Mouse (Mus musculus): Measurements from ENCODE around the gene Ccdc42. TPM values are rescaled to one million over a fixed set of nuclear protein-coding genes. Genes with fewer than 3 reads are reported as not detected.

Gene Ccdc42
- total RNA-seq, 2 experiments from 2014 or later = 0.18 TPM; not detected in 1

GRCm38 (mm10) chr11:68580566-68580965 lies 6.3 kb upstream of the Ccdc42 start:
- intact Hi-C loops (cut with DNase I; ENCODE audit: low total_unique reads) = no loop called here

DNA sequence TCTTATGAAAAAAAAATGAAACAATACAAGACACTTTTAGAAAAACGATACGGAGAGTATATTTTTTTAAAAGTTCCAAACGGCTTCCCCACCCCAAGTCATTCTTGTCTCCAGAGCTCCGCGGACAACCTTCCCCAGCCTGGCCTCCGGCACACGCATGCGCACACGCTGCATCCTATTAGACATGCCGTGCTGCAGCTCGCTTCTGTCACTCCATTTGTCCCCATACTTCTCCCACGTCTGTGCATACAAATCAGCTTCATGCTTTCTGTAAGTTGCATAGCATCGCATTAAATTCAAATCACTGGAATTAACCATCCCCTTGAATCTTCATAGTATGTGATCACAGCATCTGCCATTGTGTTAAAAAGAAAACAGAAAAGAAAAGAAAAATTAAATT lies 3.6 kb upstream of the Ccdc42 start:
- intact Hi-C loops (cut with DNase I; ENCODE audit: low total_unique reads) = no loop called here
- DNase-seq = no peak

More at GRCm38 (mm10) chr11:68580566-68580965, 6.3 kb upstream of the Ccdc42 start:
- no peak for DNase-seq

GRCm38 (mm10) chr11:68583906-68584480 lies 2.8 kb upstream of the Ccdc42 start:
- intact Hi-C loops (cut with DNase I; ENCODE audit: low total_unique reads) = no loop called here
- no peak for DNase-seq

DNA sequence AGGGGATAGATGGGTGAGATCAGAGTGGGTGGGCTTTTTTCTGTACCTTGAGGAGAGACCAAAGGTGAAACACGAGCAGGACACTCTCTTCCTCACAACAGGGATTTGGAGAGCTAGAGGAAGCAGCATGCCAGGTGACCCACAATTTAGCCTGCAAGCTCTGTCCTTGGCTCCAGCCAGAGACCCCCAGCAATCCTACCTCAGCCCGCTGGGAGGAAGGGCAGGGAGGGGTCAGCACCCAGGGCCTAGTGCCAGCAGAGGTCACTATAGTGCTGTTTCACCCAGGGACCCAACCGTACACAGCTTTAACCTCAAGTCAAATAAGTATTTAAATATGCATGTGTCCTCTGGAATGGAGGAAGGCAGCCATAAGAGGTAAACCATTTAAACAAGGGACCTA lies 931 bp upstream of the Ccdc42 start:
- no peak for DNase-seq
- intact Hi-C loops (cut with DNase I; ENCODE audit: low total_unique reads) = no loop called here

DNA sequence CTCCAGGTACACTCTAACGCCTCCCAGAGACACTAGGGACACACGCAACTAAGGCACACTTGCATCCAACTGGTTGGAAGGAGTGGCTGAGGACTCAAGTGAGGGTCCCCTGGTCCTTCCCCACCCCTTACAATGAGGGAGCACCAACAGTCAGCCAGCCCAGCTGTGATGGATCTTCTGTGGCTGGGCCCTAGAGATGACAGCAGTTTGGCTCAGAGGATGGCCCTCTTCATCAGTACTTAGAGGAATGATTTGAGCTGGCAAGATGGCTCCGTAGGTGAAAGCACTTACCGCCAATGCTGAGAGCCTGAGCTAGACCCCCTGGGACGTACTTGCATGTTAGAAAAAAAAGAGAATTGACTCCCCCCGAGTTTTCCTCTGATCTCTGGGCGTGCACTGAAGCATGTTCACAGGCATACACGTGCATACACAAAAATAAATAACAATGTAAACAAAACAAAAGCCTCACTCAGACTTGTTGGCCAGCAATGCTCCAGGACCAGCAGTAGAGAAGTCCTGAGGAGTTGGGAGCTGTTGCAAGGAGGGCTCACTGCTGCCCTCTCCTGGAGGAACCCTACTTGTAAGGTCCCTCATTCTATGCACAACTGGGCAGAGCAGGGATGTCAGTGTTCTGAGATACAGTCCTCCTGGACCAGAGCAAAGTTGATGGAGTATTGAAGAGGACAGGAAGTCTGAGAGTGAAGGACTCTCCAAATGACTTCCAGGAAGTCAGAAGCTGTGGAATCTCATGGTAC lies 2.4 kb downstream of the Ccdc42 start:
- intact Hi-C loops (cut with DNase I; ENCODE audit: low total_unique reads) = no loop called here
- DNase-seq = peak; percentile 84

DNA sequence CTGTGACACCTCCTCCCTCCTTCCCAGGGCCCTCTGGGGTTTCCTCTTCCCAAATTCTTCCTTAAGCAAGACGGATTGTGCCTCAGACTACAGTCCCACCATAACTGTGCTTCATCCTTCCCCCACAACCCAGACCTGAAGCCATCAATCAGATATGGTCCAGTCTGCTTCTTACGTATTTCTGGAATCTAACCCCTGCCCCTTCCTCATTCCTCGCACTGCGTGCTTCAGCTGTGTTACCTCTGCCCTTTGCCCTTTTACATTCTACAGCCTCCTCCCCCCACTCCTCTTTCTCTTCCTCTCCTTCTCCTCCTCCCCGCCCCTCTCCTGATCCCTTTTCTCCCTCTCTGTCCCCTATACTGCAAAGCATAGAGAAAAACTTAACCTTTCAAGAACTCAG lies 4.9 kb downstream of the Ccdc42 start:
- intact Hi-C loops (cut with DNase I; ENCODE audit: low total_unique reads) = no loop called here
- no peak for DNase-seq

DNA sequence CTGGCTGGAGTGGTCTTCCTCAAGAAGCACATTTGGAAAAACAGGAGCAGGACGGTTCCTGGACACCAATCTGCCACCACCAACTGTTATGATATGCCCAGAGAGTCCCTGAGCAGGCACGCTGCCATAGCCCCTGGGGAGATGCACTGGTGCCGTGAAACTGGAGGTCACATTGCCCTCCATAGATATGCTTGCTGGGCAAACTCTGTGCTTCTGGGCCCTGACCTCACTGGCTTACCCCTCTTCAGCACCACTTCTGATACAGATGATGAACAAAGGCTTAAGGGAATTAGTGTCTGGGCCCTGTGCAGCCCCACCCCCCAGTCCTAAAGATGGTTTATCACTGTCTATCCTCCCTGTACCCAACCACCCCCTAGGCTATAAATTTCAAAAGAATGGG lies 6.4 kb downstream of the Ccdc42 start:
- intact Hi-C loops (cut with DNase I; ENCODE audit: low total_unique reads) = no loop called here
- DNase-seq = no peak

DNA sequence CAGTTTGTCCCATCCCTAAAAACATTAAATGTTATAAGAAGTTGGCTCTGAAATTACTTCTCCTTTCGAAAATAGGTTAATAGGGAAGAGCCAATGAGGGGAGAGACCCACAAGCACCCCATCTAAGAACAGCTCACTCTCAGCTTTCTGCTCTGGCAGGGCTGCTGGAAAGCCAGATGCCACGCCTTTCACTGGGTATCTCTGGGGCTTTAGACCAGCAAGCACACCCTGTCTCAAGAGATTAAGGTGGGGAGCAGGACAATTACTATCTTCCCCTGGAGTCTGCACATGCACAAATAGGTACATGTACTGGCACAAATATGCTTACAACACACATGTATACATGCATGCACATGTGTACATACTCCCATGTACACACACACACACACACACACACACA lies 11.1 kb downstream of the Ccdc42 start:
- intact Hi-C loops (cut with DNase I; ENCODE audit: low total_unique reads) = no loop called here
- DNase-seq = no peak

DNA sequence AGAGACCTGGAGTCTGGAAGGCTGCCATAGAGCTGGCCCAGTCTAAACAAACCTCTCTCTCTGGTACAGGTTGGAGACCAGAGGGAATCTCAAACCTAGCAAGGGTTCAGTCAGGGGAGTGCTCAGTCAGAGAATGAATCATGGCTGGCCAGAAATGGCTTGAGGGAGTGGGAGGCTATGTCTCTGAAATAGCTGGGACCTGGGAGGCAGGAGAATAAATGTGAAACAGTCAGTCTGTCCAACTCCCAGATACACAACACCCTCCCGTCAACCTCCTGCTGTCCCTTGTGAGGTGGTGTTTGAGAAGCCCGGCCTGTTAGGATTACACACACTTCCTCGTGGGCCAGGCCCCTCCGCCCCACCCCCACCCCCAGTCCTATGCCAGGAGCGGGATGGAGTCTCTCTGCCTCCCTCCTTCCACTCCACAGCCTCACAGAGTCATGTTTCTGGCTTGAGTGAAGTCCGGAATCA lies 13.8 kb downstream of the Ccdc42 start:
- no peak for DNase-seq
- intact Hi-C loops (cut with DNase I; ENCODE audit: low total_unique reads) = no loop called here

DNA sequence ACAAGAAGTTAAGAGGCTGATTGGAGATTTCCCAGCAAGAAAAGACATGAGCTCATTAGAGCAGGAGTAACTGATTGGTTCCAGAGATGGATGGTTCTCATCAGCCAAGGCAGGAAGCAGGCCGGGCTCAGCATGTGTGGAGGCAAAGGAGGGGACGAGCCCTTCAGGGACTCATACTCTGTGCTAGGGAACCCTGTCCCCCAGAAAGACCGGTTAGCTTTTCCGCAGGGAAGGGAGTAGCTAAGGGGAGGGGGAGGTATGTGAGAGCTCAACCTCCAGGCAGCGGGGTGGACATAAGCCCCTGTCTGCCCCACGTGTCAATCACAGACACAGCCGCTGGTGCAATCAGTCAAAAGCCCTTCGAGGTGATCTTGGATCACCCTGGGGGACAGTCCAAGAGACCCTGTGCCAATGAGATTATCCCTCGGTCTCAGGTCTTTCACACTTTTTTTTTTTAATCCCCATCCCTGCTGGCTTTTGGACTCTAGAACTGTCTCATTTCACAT lies 14.7 kb downstream of the Ccdc42 start:
- intact Hi-C loops (cut with DNase I; ENCODE audit: low total_unique reads) = no loop called here
- peak; percentile 26 for DNase-seq

- intact Hi-C loops (cut with DNase I; ENCODE audit: low total_unique reads) = no loop called here
- peak; percentile 45 for DNase-seq
Measured at GRCm38 (mm10) chr11:68602200-68602931, 15.5 kb downstream of the Ccdc42 start.

GRCm38 (mm10) chr11:68607046-68607445 lies 20.2 kb downstream of the Ccdc42 start:
- DNase-seq = no peak

GRCm38 (mm10) chr11:68609910-68610566 lies 23.2 kb downstream of the Ccdc42 start:
- intact Hi-C loops (cut with DNase I; ENCODE audit: low total_unique reads) = no loop called here
- DNase-seq = no peak

More at GRCm38 (mm10) chr11:68607046-68607445, 20.2 kb downstream of the Ccdc42 start:
- intact Hi-C loops (cut with DNase I; ENCODE audit: low total_unique reads) = no loop called here

DNA sequence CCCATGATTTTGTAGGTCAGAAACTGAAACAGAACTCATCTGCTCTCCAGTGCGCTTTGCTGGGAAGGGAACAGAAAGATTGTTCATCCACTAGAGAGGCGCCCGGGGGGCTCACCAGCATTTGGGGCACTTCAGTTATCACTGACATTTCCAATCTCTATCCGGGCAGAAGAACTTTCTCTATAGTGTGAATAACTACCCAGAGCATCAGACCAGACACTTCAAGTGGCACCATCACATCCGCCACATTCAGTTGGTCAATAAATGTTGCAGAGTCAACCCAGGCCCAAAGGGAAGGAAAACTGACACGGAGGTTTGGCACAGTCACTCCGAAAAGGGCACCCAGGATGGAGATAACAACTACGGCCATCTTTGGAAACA lies 23.7 kb downstream of the Ccdc42 start:
- intact Hi-C loops (cut with DNase I; ENCODE audit: low total_unique reads) = no loop called here
- no peak for DNase-seq

DNA sequence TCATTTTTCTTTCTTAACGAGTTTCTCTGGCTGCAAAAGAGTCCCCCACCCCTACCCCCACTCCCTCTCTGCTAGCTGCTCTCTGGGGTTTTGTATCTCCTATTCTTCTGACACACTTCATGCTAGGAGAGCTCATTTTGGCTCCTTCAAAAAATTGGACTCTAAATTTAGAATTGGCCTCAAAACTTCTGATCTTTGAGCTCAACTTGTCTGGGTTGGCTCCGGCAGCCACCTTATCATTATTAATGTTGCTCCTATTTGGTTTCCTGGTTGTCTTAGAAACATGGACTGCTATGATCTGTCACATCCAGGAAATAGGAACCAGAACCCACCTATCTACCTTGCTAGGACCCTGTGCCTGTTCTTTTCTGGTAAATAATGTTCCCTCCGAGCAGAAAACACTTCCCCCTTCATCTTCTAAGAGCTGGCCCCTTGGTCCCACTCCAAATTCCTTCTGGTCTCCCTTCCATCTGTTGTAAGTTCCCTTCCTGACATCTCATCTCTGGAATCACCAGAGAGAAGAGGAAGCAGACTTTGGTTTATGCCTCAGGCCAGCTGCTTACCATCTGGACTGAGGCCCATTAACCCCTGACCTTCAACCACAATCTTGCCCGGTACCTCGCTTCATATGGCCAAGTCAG lies 26.4 kb downstream of the Ccdc42 start:
- DNase-seq = no peak

DNA sequence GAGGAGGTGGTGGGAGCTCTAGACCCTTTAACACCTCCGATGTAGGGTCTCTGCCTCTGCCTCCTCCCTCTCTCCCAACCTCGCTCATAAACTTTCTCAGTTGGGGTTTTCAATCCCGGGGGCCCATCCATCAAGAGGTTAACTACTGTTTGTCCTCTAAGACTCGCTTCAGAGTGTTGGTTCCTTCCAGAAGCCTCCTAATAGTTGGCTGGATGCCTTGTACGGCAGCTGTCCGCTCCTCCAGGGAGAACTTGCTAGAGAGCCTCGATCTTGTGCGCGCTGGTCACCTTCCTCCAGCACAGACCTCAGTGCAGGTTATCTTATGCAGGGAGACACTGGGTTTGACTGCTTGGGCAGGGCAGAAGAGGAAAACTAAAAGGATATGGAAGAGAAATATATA lies 35.9 kb downstream of the Ccdc42 start:
- DNase-seq = peak; percentile 53
- intact Hi-C loops (cut with DNase I; ENCODE audit: low total_unique reads) = no loop called here

More for the DNA sequence above, 26.4 kb downstream of the Ccdc42 start:
- intact Hi-C loops (cut with DNase I; ENCODE audit: low total_unique reads) = no loop called here

- intact Hi-C loops (cut with DNase I; ENCODE audit: low total_unique reads) = no loop called here
- peak; percentile 16 for DNase-seq
Measured at GRCm38 (mm10) chr11:68623225-68623870, 36.5 kb downstream of the Ccdc42 start.

DNA sequence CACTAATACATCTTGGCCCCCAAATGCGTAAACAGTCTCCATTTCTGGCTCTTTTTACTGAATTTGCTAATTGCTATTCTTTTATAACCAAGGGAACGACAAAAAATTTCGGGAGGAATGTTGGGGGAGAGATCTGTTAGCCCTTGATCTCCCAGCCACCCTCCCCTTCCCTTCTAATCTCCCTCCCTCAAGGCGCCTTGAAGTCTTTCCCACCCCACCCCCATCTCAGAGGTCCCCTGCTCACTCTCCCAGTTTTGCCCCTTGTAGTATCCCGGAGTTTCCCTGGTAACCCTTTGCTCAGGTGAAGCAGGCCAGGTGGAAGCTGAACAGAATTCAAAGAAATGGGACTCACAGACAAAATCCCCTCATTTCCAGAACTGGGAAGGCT lies 37.0 kb downstream of the Ccdc42 start:
- intact Hi-C loops (cut with DNase I; ENCODE audit: low total_unique reads) = no loop called here
- DNase-seq = no peak

All from gastrocnemius, postnatal 14 days (tissue).